Mouse (Mus musculus): ENCODE results near the gene Hint3. TPM values are rescaled to one million over a fixed set of nuclear protein-coding genes. Genes with fewer than 3 reads are reported as not detected.

The Hint3 gene
- polyA plus RNA-seq, 1 experiment from 2014 or later: 15.2 TPM

DNA sequence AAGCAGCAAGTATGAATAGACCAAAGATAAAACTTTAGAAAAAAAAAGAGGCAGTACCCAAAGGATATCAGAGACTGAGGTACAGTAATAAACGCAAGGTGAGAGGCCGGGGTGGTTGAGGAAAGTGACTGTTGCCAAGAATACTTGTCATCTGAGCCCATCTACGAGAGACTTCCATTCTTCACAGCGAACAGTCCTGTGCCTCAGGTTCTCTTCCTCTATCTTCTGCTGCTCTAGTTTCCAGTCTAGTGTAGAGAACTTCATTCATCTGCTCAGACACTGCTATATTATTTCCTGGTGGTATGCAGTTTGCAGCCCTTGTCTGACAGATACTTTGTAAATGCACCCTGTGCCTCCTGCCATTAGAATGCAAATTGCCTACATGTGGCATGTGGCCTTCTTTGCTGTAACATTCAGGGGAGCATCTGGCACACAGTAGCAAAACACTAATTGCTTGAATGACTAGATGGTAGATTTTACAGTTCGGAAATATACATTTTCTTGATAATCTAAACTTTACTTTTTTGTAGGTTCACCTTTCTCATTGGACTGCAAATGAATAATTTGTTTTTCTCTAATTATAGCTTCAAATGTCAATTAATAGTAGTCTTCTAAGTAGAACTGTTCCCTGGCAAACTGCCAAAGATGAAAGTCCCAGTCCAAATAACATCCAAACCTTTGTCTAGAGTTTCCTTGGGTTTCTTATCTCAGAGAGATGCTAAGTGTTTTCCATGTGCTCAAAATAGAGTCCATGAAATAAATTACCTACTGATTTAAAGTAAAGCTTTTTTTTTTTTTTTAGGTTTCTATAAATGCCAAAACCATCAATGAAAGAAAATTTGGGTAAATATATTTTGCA is 5.0 kb downstream of the Hint3 start:
- no peak for DNase-seq (ENCODE audit: low spot score)
- Histone ChIP-seq H3K4me1 (no peaks in the 10 kb centered on the region), H3K9me3 (replicated peaks) (no peaks in the 10 kb centered on the region), H3K27ac (no peak overlapping the region), H3K27me3 (ENCODE audit: low read depth, poor library complexity, severe bottlenecking) (no peaks in the 10 kb centered on the region), H3K4me3 (no peak overlapping the region), H3K36me3 (no peaks in the 10 kb centered on the region)
- WGBS: 75% methylated on average over 5 of the region's 5 CpGs

DNA sequence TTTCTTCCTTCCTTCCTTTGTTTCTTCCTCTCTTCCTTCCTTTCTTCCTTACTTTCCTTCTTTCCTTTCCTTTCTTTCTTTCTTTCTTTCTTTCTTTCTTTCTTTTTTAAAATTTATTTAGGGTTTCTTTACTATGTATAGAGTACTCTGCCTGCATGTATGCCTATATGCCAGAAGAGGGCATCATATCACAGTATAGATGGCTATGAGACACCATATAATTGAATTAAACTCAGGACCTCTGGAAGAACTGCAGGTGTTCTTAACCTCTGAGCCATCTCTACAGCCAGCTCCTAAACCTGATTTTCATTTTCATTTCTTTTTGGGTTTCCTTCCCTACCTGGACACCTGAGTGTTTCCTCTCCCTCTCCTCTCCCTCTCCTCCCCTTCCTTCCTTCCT is 6.5 kb downstream of the Hint3 start:
- Histone ChIP-seq H3K4me3 (no peak overlapping the region), H3K4me1 (no peaks in the 10 kb centered on the region), H3K27ac (no peak overlapping the region), H3K9me3 (replicated peaks) (no peaks in the 10 kb centered on the region), H3K27me3 (ENCODE audit: low read depth, poor library complexity, severe bottlenecking) (no peaks in the 10 kb centered on the region), H3K36me3 (no peaks in the 10 kb centered on the region)
- no peak for DNase-seq (ENCODE audit: low spot score)

DNA sequence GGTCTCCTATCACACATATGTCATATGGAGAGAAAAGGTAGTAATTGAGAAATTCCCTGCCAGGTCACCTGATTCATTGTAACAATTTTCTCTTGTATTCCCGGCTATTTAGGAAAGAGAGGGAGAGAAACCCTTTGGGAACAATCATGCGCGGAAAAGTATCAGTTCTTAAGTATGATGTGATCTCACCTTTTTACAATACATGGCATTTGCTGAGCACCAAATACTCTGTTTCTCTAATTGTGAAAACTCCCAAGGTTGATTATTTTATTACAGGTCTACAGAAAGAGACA is 10.6 kb downstream of the Hint3 start:
- no peak for DNase-seq (ENCODE audit: low spot score)
- peak overlapping the region; percentile 90 for H3K27ac ChIP-seq
- H3K4me3 ChIP-seq: peak overlapping the region; percentile 61
- no peaks in the 10 kb centered on the region for H3K27me3 ChIP-seq (ENCODE audit: low read depth, poor library complexity, severe bottlenecking)
- H3K4me1 ChIP-seq: peaks cover 5% of the 10 kb centered on the region; the same call in 1 of the 2 replicates
- H3K9me3 ChIP-seq (replicated peaks): no peaks in the 10 kb centered on the region
- no peaks in the 10 kb centered on the region for H3K36me3 ChIP-seq
- WGBS: 47% methylated on average over 3 of the region's 3 CpGs

DNA sequence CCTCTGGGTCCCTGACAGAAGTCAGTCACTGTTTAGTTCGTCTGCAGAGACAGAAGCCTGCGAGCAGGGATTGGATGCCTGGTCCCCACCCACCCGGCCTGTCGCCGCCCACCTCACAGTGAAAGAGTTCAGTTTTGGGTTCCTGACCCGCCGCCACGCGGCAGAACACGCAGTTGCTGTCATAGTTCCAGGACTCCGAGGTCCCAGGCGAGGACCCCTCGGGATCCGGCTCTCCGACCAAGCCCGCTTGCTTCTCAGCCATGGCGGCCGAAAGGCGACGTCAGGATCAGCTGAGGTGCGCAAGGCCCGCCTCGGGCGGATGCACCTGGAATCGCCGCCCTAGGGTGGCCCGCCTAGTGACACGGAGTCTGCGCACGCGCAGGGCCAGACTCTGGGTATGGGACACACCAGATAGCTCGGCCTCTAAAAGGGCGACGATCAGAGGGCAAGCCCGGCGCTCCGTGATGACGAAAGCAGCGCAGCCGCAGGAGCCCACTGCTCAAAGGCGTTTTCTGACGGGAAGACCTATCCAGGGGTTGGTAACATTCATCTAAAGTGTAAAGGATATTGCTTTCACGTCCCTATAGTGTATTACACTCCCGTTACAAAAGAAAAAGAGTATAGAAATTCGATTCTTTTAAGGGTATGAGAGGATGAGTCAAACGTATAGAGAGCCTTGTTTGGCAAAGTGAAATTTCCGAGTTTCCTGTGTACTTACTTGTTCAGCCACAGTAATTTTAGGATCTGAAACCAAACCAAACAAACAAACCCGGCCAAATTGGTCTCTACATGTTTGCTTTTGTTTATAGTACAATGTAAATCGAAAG is 11.1 kb downstream of the Hint3 start:
- Histone ChIP-seq H3K4me3 (peak overlapping the region; percentile 61), H3K9me3 (replicated peaks) (no peaks in the 10 kb centered on the region), H3K36me3 (no peaks in the 10 kb centered on the region), H3K27ac (peak overlapping the region; percentile 90), H3K27me3 (ENCODE audit: low read depth, poor library complexity, severe bottlenecking) (no peaks in the 10 kb centered on the region), H3K4me1 (peaks cover 5% of the 10 kb centered on the region; the same call in 1 of the 2 replicates)
- 2% methylated on average over 49 of the region's 49 CpGs for WGBS
- peak; percentile 97 for DNase-seq (ENCODE audit: low spot score)

DNA sequence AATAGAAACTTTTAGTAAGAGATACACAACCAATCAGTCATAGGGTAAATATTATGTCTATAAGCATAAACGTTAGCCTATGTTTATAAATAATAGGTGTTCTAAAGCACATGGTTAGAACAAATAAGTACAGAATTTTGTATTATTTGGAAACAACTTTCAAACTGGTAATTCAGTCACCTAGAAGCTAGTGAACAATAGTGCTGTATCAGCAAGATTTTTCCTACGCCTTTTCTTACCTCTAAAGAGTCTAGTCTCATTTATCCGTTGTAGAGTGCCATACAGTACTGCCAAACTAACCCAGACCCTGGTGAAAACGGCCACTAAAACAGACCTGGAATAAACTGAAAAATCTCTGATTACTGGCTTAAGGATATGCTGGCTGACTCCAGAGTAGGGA is 16.4 kb downstream of the Hint3 start:
- no peak for DNase-seq (ENCODE audit: low spot score)
- Histone ChIP-seq H3K4me3 (no peak overlapping the region), H3K27ac (no peak overlapping the region), H3K27me3 (ENCODE audit: low read depth, poor library complexity, severe bottlenecking) (no peaks in the 10 kb centered on the region), H3K36me3 (no peaks in the 10 kb centered on the region), H3K4me1 (peaks cover 5% of the 10 kb centered on the region; the same call in 1 of the 2 replicates), H3K9me3 (replicated peaks) (no peaks in the 10 kb centered on the region)
- 91% methylated on average over 4 of the region's 4 CpGs for WGBS

DNA sequence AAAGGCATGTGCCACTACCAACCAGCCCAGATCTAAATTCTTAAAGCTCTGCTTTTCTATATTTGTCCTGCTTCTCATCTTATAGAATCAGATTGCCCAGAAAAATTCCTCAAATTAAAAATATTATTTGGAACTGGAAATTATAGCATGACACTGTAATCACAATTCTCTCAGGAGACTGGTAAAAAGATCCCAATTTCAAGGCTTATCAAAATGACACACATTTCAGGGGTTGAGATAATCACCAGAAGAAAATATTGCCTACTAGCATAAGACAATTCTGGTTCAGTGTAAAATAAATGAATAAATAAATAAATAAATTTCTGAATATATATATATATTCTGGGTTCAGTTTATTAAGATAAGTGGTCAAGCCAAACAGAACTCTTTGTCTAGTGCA is 19.8 kb downstream of the Hint3 start:
- 0 out of 2 replicates have a peak, but pooled peaks cover 3% of the 10 kb centered on the region for H3K36me3 ChIP-seq
- H3K9me3 ChIP-seq (replicated peaks): no peaks in the 10 kb centered on the region
- DNase-seq (ENCODE audit: low spot score): no peak
- no peaks in the 10 kb centered on the region for H3K27me3 ChIP-seq (ENCODE audit: low read depth, poor library complexity, severe bottlenecking)
- no peak overlapping the region for H3K27ac ChIP-seq
- H3K4me1 ChIP-seq: no peaks in the 10 kb centered on the region
- H3K4me3 ChIP-seq: no peak overlapping the region

DNA sequence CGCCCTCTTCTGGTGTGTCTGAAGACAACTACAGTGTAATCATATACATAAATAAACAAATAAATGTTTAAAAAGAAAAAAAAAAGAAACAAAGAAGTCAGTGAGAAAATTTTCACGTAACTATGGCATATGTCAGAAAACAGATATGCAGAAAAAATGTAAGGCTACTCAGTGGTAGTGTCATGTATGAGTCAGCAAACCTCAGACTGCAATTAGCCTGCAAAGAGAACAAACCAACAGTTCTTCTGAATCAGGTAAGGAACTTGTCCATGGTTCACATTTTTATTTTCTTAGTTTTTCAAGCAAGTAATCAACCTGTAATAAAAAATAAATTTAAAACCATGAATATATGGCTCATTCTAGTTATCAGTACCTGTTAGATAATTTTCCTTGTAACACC is 21.3 kb downstream of the Hint3 start:
- H3K36me3 ChIP-seq: 0 out of 2 replicates have a peak, but pooled peaks cover 3% of the 10 kb centered on the region
- no peaks in the 10 kb centered on the region for H3K4me1 ChIP-seq
- no peak for DNase-seq (ENCODE audit: low spot score)
- no peaks in the 10 kb centered on the region for H3K27me3 ChIP-seq (ENCODE audit: low read depth, poor library complexity, severe bottlenecking)
- no peak overlapping the region for H3K27ac ChIP-seq
- no peak overlapping the region for H3K4me3 ChIP-seq
- H3K9me3 ChIP-seq (replicated peaks): no peaks in the 10 kb centered on the region
- 71% methylated on average over 2 of the region's 2 CpGs for WGBS

DNA sequence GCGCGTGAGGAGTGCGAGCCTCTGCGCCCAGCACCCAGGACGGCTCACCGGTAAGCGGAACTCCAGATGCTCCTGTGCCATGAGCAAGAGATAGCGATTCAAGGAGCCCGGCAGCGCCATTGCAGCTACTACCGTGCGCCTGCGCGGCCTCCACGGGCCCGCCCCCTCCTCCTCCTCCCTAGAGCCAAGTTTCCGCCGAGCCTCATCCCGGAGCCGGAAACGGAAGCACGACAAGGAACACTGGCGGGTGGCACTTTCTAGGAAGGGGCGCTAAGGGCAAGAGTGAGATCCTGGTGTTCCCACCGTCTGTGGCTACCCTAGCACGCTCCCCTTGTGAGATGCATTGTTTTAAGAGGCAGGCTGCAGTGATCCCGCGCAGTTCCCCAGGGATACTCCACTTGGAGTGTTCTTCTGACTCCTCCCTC is 28.9 kb downstream of the Hint3 start, which contains the start of gene Trmt11:
TSS of gene Trmt11 (minus strand) at position 208 of the 425 bp plus-strand sequence.
- Histone ChIP-seq H3K36me3 (peaks cover 18% of the 10 kb centered on the region), H3K9me3 (replicated peaks) (no peaks in the 10 kb centered on the region), H3K27ac (peak within 1 kb of the TSS; percentile 94), H3K4me1 (peaks cover 8% of the 10 kb centered on the region), H3K27me3 (ENCODE audit: low read depth, poor library complexity, severe bottlenecking) (no peaks in the 10 kb centered on the region), H3K4me3 (peak within 1 kb of the TSS; percentile 83)
- DNase-seq (ENCODE audit: low spot score): peak; percentile 94
- WGBS: under 1% methylated on average over 28 of the region's 28 CpGs

DNA sequence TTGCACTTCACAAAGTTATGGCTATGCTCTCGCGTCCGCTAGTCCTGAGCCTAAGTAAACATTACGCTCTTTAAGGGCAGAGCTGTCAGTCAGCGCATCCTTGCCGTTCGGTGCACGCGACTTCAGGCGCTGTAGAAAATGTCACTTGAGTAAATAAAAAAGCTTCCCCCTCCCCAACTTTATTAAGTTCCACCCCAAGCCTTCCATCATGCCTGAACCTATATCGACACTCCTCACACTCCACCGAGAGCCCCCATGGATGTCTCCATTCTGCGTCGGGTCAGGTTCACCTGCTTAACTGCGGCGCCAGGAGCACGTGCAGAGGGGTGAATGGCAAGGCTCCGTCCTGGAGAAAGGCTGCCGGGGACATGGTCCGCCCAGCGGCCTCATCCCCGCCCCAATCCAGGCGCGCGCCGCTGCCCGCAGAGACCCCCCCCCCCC is 29.3 kb downstream of the Hint3 start:
- Histone ChIP-seq H3K36me3 (peaks cover 23% of the 10 kb centered on the region), H3K4me1 (peaks cover 8% of the 10 kb centered on the region), H3K27ac (peak overlapping the region; percentile 94), H3K27me3 (ENCODE audit: low read depth, poor library complexity, severe bottlenecking) (no peaks in the 10 kb centered on the region), H3K9me3 (replicated peaks) (no peaks in the 10 kb centered on the region), H3K4me3 (peak overlapping the region; percentile 83)
- WGBS: under 1% methylated on average over 23 of the region's 27 CpGs
- DNase-seq (ENCODE audit: low spot score): no peak

DNA sequence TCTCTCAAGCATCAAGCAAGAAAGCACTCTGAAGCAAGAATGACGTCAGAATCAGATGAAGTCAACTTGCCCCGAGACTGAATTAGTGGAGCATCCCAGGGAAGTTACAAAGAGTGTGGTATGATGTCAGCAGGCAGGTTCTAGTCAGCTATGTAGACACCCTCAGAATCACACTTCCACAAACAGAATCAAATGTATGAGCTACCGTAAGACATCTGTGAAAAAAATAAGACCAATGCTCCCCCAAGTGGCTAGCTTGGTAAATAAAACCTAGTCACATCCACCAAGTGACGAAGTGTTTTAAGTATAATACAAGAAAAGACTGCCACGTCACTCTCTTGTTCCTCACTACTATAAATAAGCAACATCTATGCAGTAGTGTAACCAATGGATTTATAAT is 42.4 kb downstream of the Hint3 start:
- Histone ChIP-seq H3K27me3 (ENCODE audit: low read depth, poor library complexity, severe bottlenecking) (no peaks in the 10 kb centered on the region), H3K4me1 (no peaks in the 10 kb centered on the region), H3K36me3 (peaks cover 81% of the 10 kb centered on the region), H3K27ac (no peak overlapping the region), H3K9me3 (replicated peaks) (no peaks in the 10 kb centered on the region), H3K4me3 (no peak overlapping the region)
- 81% methylated on average over 5 of the region's 5 CpGs for WGBS
- no peak for DNase-seq (ENCODE audit: low spot score)

DNA sequence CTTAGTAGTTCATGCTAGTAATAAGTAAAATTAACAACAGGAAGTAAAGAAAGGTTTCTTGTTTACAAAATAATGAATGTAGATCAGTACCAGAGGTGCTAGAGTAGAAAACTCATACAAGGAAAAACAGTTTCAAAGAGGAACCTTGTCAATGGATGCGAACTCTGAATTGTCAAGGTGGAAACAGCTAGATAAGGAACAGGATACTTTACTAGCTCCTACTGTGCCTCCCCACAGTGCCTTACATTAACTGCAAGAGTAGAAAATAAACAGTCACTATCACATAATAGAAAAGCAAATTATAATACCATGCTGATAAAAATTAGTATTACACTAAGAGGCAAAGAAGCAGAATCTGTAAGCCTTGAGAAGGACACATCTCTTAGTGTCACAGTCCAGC is 43.7 kb downstream of the Hint3 start:
- H3K27me3 ChIP-seq (ENCODE audit: low read depth, poor library complexity, severe bottlenecking): no peaks in the 10 kb centered on the region
- no peaks in the 10 kb centered on the region for H3K4me1 ChIP-seq
- DNase-seq (ENCODE audit: low spot score): no peak
- no peaks in the 10 kb centered on the region for H3K9me3 ChIP-seq (replicated peaks)
- WGBS: 68% methylated on average over 1 of the region's 1 CpGs
- H3K4me3 ChIP-seq: no peak overlapping the region
- H3K36me3 ChIP-seq: peaks cover 80% of the 10 kb centered on the region
- H3K27ac ChIP-seq: no peak overlapping the region

DNA sequence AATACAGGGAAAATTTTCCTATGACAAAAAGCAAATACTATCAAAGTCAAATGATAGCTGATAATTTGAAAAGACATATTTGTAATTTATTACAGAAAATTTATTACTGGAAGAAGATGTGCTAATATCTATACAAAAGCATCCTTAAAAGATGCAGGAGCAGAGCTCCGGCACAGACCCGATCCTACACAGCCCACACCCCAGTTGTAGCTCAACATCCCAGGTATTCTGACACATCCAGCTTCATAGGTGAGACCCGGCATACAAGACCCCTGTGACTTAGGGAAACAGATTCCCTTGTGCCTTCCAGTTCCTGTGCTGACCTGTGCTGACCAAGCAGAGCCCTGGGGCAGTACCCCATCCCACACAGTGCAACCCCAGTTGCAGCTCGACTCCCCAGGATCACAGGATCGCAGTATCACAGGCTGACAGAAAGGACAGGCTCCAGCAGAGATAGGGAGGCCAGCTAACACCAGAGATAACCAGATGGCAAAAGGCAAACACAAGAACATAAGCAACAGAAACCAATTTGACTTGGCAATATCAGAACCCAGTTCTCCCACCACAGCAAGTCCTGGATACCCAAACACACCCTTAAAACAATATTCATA is 51.7 kb downstream of the Hint3 start:
- Histone ChIP-seq H3K4me3 (no peak overlapping the region), H3K9me3 (replicated peaks) (no peaks in the 10 kb centered on the region), H3K27ac (no peak overlapping the region), H3K27me3 (ENCODE audit: low read depth, poor library complexity, severe bottlenecking) (no peaks in the 10 kb centered on the region), H3K4me1 (no peaks in the 10 kb centered on the region), H3K36me3 (peaks cover 43% of the 10 kb centered on the region)
- WGBS: over 99% methylated on average over 5 of the region's 5 CpGs
- DNase-seq (ENCODE audit: low spot score): no peak

DNA sequence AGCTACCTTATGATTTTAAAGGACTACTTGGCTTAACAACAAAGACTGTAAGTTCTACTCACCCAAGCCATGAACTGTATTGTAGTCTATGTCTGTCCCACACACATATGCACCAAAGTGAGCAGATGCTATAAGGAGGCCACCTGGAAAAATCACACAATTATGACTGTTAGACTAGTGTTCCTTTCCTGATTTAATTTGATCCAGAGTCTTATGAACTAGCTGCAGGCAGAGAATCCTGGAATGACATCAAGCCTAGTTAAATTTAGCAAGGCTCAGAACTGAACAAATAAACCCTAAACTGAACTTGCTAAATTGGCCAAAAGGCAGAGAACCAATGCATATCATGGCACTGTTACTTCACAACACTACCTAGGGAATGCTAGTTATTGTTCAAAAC is 63.1 kb downstream of the Hint3 start:
- H3K9me3 ChIP-seq (replicated peaks): no peaks in the 10 kb centered on the region
- peaks cover 57% of the 10 kb centered on the region for H3K36me3 ChIP-seq
- DNase-seq (ENCODE audit: low spot score): no peak
- no peak overlapping the region for H3K4me3 ChIP-seq
- H3K27me3 ChIP-seq (ENCODE audit: low read depth, poor library complexity, severe bottlenecking): no peaks in the 10 kb centered on the region
- no peak overlapping the region for H3K27ac ChIP-seq
- no peaks in the 10 kb centered on the region for H3K4me1 ChIP-seq
